Mouse (Mus musculus) embryonic fibroblast, embryonic 13.5 days (primary cell): Measurements from ENCODE around the gene Tmem87a.

Experiments
- CTCF ChIP-seq: IDR thresholded peaks from 2 replicates; pipeline ENCODE4 v1.5.1; 2011; ENCODE audit warnings: mild to moderate bottlenecking, control low read depth, low read length, moderate library complexity, borderline replicate concordance; ENCODE audit not compliant: insufficient read depth
- POLR2A ChIP-seq: IDR thresholded peaks from 2 replicates; pipeline ENCODE4 v1.6.1; 2011; ENCODE audit warnings: low read depth, mild to moderate bottlenecking, control low read depth, low read length, moderate library complexity

DNA sequence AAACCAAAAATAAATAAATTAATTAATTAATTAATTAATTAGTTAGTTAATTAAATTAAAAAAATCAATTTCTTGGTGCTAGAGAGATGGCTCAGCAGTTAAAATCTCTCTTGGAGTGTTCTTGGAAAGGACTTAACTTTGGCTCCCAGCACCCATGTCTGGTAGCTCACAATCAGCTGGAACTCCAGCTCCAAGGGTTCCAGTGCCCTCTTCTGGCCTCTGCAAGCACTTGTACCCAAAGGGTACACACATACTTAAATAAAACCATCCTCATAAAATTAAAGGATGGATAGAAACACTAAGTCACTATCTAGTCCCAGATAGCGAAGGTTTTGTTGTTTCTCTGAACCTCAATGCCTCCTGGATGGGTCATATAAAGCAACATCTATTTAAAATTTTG lies 43.4 kb upstream of the Tmem87a start:
- no peak for TF ChIP-seq POLR2A
- TF ChIP-seq CTCF, result no peak
